22 mouse cellular contexts compared by ENCODE assay signal in genomic region chr5:122949101-122949500, GRCm38 (mm10). TPM values are rescaled to one million over a fixed set of nuclear protein-coding genes. Genes with fewer than 3 reads are reported as not detected.
DNase-seq lines count a peak whose midpoint lies in the region; ATAC-seq lines count a peak whose summit lies in the region.
"Had no signal": no experiment of that assay in that cellular context is flagged by ENCODE, and none has a peak within 500 bp of the region (broad histone marks: within the 10 kb centered on the region; RNA-seq: fewer than 3 reads in every experiment).

No protein-coding gene starts in this region.

- 86% methylated on average over 8 of the region's 8 CpGs for WGBS in hindbrain, embryonic 10.5 days

- H3K36me3 ChIP-seq in hindbrain, embryonic 10.5 days: peaks cover 51% of the 10 kb centered on the region
- H3K36me3 ChIP-seq: embryonic facial prominence, embryonic 13.5 days had no signal

- peaks cover 39% of the 10 kb centered on the region for H3K27me3 ChIP-seq in hindbrain, embryonic 10.5 days (ENCODE audit: insufficient read depth, poor library complexity, severe bottlenecking)

- no peaks in the 10 kb centered on the region for H3K9me3 ChIP-seq in hindbrain, embryonic 10.5 days
- H3K9me3 ChIP-seq: embryonic facial prominence, embryonic 13.5 days; G1E; midbrain, embryonic 12.5 days had no signal

- H3K4me3 ChIP-seq in hindbrain, embryonic 10.5 days: no peak overlapping the region
- H3K4me3 ChIP-seq: embryonic facial prominence, embryonic 13.5 days; gastrocnemius, adult 2 months; midbrain, embryonic 12.5 days had no signal

- H3K4me1 ChIP-seq in hindbrain, embryonic 10.5 days (replicated peaks): peaks cover 30% of the 10 kb centered on the region

- H3K27ac ChIP-seq in hindbrain, embryonic 10.5 days: no peak overlapping the region
- H3K27ac ChIP-seq: embryonic facial prominence, embryonic 13.5 days; gastrocnemius, adult 2 months; midbrain, embryonic 12.5 days had no signal

- peak; percentile 48 for DNase-seq in spleen, adult 12 weeks (ENCODE audit: low spot score)
- no peak for DNase-seq in spleen, postnatal 14 days (ENCODE audit: low spot score in 2 of 2)
- peak; percentile 92 to 93 for DNase-seq in natural killer cell, adult 2 months (ENCODE audit: low spot score in 2 of 2)
- DNase-seq in thymus, postnatal 0 days (ENCODE audit: low spot score): peak; percentile 46
- no peak for DNase-seq in adrenal gland, adult 8-10 months
- no peak for DNase-seq in hindbrain, embryonic 10.5 days (ENCODE audit: low spot score)
- DNase-seq in frontal cortex, postnatal 14 days (ENCODE audit: low spot score in 2 of 2): no peak
- DNase-seq: adrenal gland, adult 2 months; cerebellum, adult 11 months; gastrocnemius, adult 2 months; heart, adult 11 months; heart, postnatal 4 days; layer of hippocampus, postnatal 36 days; left cerebral cortex, postnatal 4 days; lung, embryonic 14.5 days; lung, postnatal 4 days; right cerebral cortex, adult 18-20 months had no signal

- no peak for ATAC-seq in cerebellum, adult (ENCODE audit: insufficient number of reproducible peaks, low FRiP score, low TSS enrichment)
- ATAC-seq: forebrain, embryonic 16.5 days had no signal

RNA-seq across cellular contexts. Expression of gene Kdm2b, which starts 40.5 kb away (rescaled TPM):
- polyA plus RNA-seq in thymus, postnatal 0 days (2015; fragmentation: Nextera tagmentation; extraction: Ambion mirVana): 29.6 and 31.8 TPM in 2 replicates
- 10 to 100 TPM; 16.9 to 20.0 (median 18.5) TPM for total RNA-seq in adrenal gland, adult 8-10 months (2022)
- 84.6 and 92.4 TPM in 2 replicates for polyA plus RNA-seq in hindbrain, embryonic 10.5 days (2016; fragmentation: Nextera tagmentation; extraction: Ambion mirVana)

Comparison
In these comparisons a context has a peak if more than half of its experiments do, and no peak if none do; other contexts are left out.
1. DNase-seq: peak in spleen, adult 12 weeks (single experiment), natural killer cell, adult 2 months (2 of 2) and thymus, postnatal 0 days (single experiment); none in spleen, postnatal 14 days (0 of 2), adrenal gland, adult 8-10 months (single experiment), hindbrain, embryonic 10.5 days (single experiment) and frontal cortex, postnatal 14 days (0 of 2).